Mouse (Mus musculus): ENCODE data around the gene Hoxd10. TPM values are rescaled to one million over a fixed set of nuclear protein-coding genes. Genes with fewer than 3 reads are reported as not detected.

The Hoxd10 gene
- polyA plus RNA-seq, 1 experiment from 2014 or later, result 0.30 TPM

DNA sequence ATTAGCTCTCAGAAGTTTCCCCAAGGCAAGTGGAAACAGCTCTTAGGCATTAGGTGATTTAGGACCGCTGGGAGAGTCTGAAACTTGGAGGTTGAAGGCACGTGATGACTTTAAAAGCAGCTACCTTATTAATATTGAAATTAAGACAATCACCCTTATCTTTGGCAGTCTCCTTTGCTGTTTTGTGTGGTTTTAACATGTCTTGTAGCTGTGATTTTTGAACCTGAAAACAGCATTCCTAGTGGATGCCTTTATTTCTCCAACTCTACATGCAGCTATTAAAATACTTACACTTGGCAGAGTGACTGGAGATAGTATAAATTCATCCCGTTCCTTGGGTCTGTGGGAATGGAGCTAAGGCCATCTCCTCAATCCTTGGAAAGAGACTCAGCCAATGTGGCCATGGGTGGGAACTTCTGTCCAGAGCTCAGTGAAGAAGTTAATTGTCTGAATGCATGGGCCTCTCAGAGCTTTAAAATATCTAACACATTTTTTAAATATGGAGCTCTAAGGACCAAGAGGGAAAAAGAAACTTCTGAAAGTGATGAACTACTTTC lies 21.0 kb upstream of the Hoxd10 start:
- under 1% methylated on average over 3 of the region's 3 CpGs for WGBS
- H3K4me2 ChIP-seq, result no peak overlapping the region
- DNase-seq (ENCODE audit: low spot score), result peak; percentile 28

DNA sequence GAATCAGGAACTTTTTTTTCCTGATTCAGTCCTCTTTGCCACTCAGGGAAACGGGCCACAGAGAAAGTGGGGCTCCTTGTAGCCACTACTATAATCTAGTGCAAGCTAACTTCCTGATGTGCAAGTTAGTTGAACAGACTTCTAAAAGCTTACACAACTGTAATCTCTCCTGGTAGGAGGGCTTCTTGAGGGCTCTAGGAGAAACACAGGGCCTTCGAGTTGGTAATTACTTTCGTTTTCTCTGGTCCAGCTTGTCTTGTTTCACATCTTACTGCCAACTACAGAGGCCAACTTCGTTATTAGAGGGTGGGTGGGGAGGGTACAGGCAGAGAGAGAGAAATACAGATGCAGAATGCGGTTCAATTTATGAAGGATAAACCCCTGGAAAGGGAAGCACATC lies 19.9 kb upstream of the Hoxd10 start:
- Histone ChIP-seq H3K4me3 (ENCODE audit: low read depth, low read length) (no peak overlapping the region), H3K27ac (ENCODE audit: low read depth, low read length) (no peak overlapping the region), H3K4me1 (replicated peaks; ENCODE audit: control insufficient read depth, insufficient read depth, low read length) (peaks cover 6% of the 10 kb centered on the region), H3K4me2 (no peak overlapping the region), H3K9me3 (ENCODE audit: control insufficient read depth, low read length) (no peaks in the 10 kb centered on the region), H3K9ac (ENCODE audit: low read depth, low read length) (no peak overlapping the region), H3K27me3 (replicated peaks; ENCODE audit: control insufficient read depth, insufficient read depth, low read length) (peaks cover 99% of the 10 kb centered on the region), H3K36me3 (ENCODE audit: control insufficient read depth, insufficient read depth, low read length) (no peaks in the 10 kb centered on the region)
- DNase-seq (ENCODE audit: low spot score) (peak; percentile 34), ATAC-seq (replicated peaks; ENCODE audit: low FRiP score) (no peak)
- 6% methylated on average over 5 of the region's 5 CpGs for WGBS

More for the DNA sequence above, 21.0 kb upstream of the Hoxd10 start:
- H3K4me3 ChIP-seq (ENCODE audit: low read depth, low read length), result no peak overlapping the region
- no peak overlapping the region for H3K27ac ChIP-seq (ENCODE audit: low read depth, low read length)
- no peaks in the 10 kb centered on the region for H3K9me3 ChIP-seq (ENCODE audit: control insufficient read depth, low read length)
- H3K9ac ChIP-seq (ENCODE audit: low read depth, low read length), result no peak overlapping the region
- H3K36me3 ChIP-seq (ENCODE audit: control insufficient read depth, insufficient read depth, low read length), result no peaks in the 10 kb centered on the region
- peaks cover 97% of the 10 kb centered on the region for H3K27me3 ChIP-seq (replicated peaks; ENCODE audit: control insufficient read depth, insufficient read depth, low read length)
- H3K4me1 ChIP-seq (replicated peaks; ENCODE audit: control insufficient read depth, insufficient read depth, low read length), result peaks cover 6% of the 10 kb centered on the region
- no peak for ATAC-seq (replicated peaks; ENCODE audit: low FRiP score)

DNA sequence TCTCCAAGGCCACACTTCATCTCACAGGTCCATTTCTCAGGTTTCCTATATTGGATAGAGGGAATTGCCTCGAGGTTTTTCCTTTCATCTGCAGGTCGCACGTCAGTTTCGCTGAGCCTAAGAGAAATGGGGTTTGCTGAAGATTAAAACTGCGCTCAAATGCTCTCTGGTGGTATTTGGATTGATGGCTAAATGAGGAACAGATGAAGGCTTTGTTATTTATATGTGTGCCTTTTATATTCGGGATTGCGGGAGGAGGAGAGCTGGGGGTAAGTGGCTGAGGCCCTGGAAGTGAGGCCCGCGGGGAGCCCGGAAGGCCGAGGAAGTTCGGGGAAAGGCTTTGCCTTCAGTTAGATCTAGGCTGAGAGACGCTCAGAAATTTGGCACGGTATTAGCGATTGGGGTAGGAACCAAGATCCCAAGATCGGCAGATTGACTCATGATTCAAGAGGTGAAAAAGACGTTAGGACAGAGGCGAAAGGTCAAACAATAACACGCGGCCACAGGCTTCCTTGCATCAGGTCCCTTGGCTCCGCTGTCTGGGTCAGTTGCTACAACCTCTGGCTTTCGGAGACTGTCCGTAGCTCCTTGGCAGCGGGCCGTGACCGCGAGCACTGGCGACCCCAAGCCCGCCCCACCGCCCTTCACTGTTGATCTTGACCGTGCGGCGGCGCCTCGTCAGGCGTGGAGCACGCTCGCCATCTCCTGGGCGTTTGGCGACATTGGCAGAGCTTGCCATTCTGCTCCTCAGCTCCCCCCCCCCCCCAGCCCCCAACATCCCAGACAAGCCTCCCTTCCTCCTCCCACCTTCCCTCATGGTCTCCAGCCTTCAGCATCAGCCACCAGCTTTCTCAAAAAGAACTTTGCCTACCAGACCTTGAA lies 19.0 kb upstream of the Hoxd10 start:
- ATAC-seq (replicated peaks; ENCODE audit: low FRiP score), result peak; percentile 43; the same call in 1 of the 2 replicates
- Histone ChIP-seq H3K9ac (ENCODE audit: low read depth, low read length) (no peak overlapping the region), H3K4me2 (peak overlapping the region; percentile 67), H3K27me3 (replicated peaks; ENCODE audit: control insufficient read depth, insufficient read depth, low read length) (peaks cover 99% of the 10 kb centered on the region), H3K4me1 (replicated peaks; ENCODE audit: control insufficient read depth, insufficient read depth, low read length) (peaks cover 6% of the 10 kb centered on the region), H3K36me3 (ENCODE audit: control insufficient read depth, insufficient read depth, low read length) (no peaks in the 10 kb centered on the region), H3K27ac (ENCODE audit: low read depth, low read length) (no peak overlapping the region), H3K9me3 (ENCODE audit: control insufficient read depth, low read length) (no peaks in the 10 kb centered on the region), H3K4me3 (ENCODE audit: low read depth, low read length) (peak overlapping the region; percentile 39)
- 2% methylated on average over 40 of the region's 40 CpGs for WGBS
- DNase-seq (ENCODE audit: low spot score), result peak; percentile 41

DNA sequence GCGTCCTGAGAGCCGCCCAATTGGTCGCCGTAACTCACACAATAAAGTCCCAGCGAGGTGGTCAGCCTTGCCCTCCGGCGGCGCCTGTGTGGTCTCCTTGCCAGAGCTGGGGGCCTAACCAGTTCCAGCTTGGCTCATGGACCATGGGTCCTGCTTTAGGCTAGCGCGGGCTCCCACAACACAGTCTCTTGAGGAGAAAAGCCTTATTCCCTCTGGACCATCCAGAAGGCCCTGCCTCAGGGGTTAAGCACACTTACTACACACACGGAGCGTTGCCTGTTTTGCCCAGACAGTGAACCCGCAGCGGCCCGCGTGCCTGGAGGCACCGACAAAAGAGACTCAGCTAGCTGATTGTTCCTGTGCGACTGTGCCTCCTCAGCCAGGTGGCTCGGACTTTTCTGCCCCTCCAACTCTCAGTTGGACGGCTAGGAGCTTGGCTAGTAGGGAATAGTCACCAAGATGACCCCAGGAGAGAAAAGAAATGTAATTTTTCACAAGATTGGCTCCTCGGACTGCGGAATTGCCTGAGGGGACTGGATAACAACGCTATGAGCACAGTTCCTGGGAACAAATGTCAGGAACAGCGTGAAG lies 17.8 kb upstream of the Hoxd10 start:
- Histone ChIP-seq H3K4me2 (no peak overlapping the region), H3K27ac (ENCODE audit: low read depth, low read length) (no peak overlapping the region), H3K4me1 (replicated peaks; ENCODE audit: control insufficient read depth, insufficient read depth, low read length) (no peaks in the 10 kb centered on the region), H3K36me3 (ENCODE audit: control insufficient read depth, insufficient read depth, low read length) (no peaks in the 10 kb centered on the region), H3K9ac (ENCODE audit: low read depth, low read length) (no peak overlapping the region), H3K27me3 (replicated peaks; ENCODE audit: control insufficient read depth, insufficient read depth, low read length) (peaks cover 99% of the 10 kb centered on the region), H3K9me3 (ENCODE audit: control insufficient read depth, low read length) (no peaks in the 10 kb centered on the region), H3K4me3 (ENCODE audit: low read depth, low read length) (no peak overlapping the region)
- WGBS, result 5% methylated on average over 24 of the region's 24 CpGs
- ATAC-seq (replicated peaks; ENCODE audit: low FRiP score) (no peak), DNase-seq (ENCODE audit: low spot score) (peak; percentile 36)

DNA sequence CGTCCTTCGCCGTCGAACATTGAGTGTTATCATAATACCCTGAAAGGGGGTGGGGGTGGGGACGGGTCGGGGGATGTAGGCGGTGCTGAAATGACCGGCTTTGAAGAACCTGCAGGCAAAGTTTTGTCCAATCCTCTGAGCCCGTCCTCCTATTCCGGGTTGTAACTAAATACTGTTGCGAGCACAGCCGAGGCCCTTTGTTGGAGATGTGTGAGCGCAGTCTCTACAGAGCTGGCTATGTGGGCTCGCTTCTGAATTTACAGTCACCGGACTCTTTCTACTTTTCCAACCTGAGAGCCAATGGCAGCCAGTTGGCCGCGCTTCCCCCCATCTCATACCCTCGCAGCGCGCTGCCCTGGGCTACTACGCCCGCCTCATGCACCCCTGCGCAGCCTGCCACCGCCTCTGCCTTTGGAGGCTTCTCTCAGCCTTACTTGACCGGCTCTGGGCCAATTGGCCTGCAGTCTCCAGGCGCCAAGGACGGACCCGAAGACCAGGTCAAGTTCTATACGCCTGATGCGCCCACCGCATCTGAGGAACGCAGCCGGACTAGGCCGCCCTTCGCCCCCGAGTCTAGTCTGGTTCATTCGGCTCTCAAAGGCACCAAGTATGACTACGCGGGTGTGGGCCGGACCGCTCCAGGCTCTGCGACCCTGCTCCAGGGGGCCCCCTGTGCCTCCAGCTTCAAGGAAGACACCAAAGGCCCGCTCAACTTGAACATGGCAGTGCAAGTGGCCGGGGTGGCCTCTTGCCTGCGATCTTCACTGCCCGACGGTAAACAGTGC lies 16.7 kb upstream of the Hoxd10 start, which contains the start of gene Hoxd12:
TSS of gene Hoxd12 (plus strand) at position 133 of the 785 bp plus-strand sequence.
- Histone ChIP-seq H3K9ac (ENCODE audit: low read depth, low read length) (no peak within 1 kb of the TSS), H3K27ac (ENCODE audit: low read depth, low read length) (no peak within 1 kb of the TSS), H3K4me2 (no peak within 1 kb of the TSS), H3K4me1 (replicated peaks; ENCODE audit: control insufficient read depth, insufficient read depth, low read length) (no peaks in the 10 kb centered on the region), H3K36me3 (ENCODE audit: control insufficient read depth, insufficient read depth, low read length) (no peaks in the 10 kb centered on the region), H3K9me3 (ENCODE audit: control insufficient read depth, low read length) (no peaks in the 10 kb centered on the region), H3K4me3 (ENCODE audit: low read depth, low read length) (no peak within 1 kb of the TSS), H3K27me3 (replicated peaks; ENCODE audit: control insufficient read depth, insufficient read depth, low read length) (peaks cover 99% of the 10 kb centered on the region)
- WGBS, result 5% methylated on average over 47 of the region's 47 CpGs
- DNase-seq (ENCODE audit: low spot score), result peak; percentile 34
- no peak for ATAC-seq (replicated peaks; ENCODE audit: low FRiP score)

DNA sequence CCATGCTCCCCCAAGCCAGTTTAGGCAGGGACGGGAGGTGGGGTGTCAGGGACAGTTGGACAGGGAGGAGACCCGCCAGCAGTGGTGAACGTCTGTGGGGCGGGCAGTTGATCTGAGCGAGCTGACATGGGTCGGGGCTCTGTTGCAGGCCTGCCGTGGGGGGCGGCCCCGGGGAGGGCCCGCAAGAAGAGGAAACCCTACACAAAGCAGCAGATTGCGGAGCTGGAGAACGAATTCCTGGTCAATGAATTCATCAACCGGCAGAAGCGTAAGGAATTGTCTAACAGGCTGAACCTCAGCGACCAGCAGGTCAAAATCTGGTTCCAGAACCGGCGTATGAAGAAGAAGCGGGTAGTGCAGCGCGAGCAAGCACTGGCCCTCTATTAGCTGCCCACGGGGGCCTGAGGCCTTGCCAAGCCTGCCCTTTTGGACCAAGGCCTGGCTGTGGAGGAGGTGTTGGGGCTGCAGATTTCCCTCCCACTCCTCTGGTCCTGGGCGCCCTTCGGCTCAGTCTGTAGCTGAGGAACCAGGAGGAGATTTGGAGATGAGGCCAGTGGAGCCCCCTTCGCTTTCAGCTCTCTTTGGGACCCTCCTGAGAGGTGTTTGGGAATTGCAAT lies 15.9 kb upstream of the Hoxd10 start:
- 7% methylated on average over 24 of the region's 24 CpGs for whole genome bisulfite sequencing

DNA sequence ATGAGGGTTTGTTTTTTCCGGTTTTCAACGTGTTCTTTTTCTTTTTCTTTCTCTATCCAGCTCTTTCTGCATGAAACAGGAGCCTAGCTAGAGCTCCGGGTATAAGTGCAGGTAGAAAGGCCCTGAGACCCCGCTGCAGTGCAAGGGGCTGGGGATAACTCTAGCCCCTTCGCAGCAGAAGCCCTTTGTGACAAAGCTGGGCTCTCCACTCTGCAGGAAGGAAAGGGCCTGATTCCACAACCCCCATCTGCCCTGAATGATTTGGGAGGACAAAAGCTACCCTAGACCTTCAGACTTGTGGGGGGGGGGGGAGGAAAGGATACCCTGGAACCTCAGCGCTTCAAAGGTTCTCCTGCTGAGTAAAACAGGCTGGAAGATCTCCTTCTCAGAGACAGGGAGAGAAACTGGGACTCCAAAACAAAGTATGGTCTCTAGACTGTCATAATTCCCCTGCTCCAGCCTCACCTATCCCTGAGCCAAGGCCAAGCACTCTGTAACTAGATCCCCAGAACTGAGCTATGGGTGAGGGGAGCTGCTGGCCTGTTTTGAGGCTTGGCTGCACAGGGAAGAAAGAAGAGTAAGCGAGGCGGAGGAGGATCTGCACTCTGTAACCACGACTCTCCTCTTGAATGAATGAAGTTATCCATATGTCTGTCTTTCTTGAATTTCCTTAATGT lies 15.2 kb upstream of the Hoxd10 start:
- WGBS, result 4% methylated on average over 9 of the region's 9 CpGs
- Histone ChIP-seq H3K9me3 (ENCODE audit: control insufficient read depth, low read length) (no peaks in the 10 kb centered on the region), H3K36me3 (ENCODE audit: control insufficient read depth, insufficient read depth, low read length) (no peaks in the 10 kb centered on the region), H3K4me3 (ENCODE audit: low read depth, low read length) (no peak overlapping the region), H3K4me1 (replicated peaks; ENCODE audit: control insufficient read depth, insufficient read depth, low read length) (no peaks in the 10 kb centered on the region), H3K27ac (ENCODE audit: low read depth, low read length) (no peak overlapping the region), H3K4me2 (no peak overlapping the region), H3K27me3 (replicated peaks; ENCODE audit: control insufficient read depth, insufficient read depth, low read length) (peaks cover 100% of the 10 kb centered on the region), H3K9ac (ENCODE audit: low read depth, low read length) (no peak overlapping the region)
- DNase-seq (ENCODE audit: low spot score) (peak; percentile 30), ATAC-seq (replicated peaks; ENCODE audit: low FRiP score) (no peak)

More for the DNA sequence above, 15.9 kb upstream of the Hoxd10 start:
- no peaks in the 10 kb centered on the region for H3K36me3 ChIP-seq (ENCODE audit: control insufficient read depth, insufficient read depth, low read length)
- peak; percentile 31 for DNase-seq (ENCODE audit: low spot score)
- no peak for ATAC-seq (replicated peaks; ENCODE audit: low FRiP score)
- H3K9me3 ChIP-seq (ENCODE audit: control insufficient read depth, low read length), result no peaks in the 10 kb centered on the region
- no peak overlapping the region for H3K4me2 ChIP-seq
- H3K4me3 ChIP-seq (ENCODE audit: low read depth, low read length), result no peak overlapping the region
- no peaks in the 10 kb centered on the region for H3K4me1 ChIP-seq (replicated peaks; ENCODE audit: control insufficient read depth, insufficient read depth, low read length)
- no peak overlapping the region for H3K27ac ChIP-seq (ENCODE audit: low read depth, low read length)
- H3K9ac ChIP-seq (ENCODE audit: low read depth, low read length), result no peak overlapping the region
- H3K27me3 ChIP-seq (replicated peaks; ENCODE audit: control insufficient read depth, insufficient read depth, low read length), result peaks cover 100% of the 10 kb centered on the region
